Mouse (Mus musculus) cerebellum, adult 11 months (tissue): ENCODE results near the gene Ptpn13.

Experiments
- DNase-seq: peaks from one replicate; pipeline ENCODE4 v3.0.0; 2022

Gene Ptpn13

DNA sequence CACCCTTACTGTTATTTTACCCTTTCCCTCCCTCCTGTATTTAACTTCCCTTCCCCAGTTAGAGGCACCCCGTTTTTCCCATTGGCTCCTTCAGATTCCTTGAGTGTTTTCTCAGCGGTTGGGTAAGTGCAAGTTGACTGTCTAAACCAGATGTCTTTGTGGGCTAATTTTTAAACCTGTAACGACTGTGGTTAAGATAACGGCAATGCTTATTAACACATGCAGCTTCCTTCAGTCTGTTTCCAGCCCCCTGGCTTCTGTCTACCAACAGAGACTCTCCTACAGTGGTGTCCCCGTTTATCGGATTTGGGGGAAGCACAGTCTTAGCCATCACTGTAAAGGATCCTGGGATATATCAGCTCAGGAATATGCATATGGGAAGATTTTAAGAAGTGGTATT is 35.9 kb downstream of the Ptpn13 start:
- no peak for DNase-seq

DNA sequence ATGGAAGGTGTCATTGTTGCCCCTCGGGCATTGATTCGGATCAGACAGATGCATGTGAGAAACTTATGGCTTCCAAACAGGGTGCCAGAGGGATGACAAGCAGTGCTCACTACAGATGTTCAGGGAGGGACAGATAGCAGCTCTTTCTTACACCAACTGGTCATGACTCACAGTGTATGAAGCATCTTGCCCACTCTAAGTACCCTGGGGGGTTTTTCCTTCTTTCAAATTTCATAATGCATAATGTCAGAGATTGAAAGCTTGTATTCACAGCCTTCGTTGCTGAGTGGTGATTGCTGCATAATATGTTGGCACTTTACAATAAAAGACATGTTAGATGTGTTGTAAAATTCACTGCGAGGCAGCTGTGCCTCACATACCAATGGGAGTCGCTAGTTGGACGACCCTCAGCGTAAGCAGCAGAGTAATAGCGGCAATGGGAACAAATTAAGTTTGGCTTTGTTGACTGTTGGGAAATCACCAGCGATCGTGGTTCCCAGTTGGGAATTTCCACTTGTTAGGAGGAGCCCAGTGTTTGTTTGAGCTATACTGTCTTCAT is 38.7 kb downstream of the Ptpn13 start:
- DNase-seq: no peak

DNA sequence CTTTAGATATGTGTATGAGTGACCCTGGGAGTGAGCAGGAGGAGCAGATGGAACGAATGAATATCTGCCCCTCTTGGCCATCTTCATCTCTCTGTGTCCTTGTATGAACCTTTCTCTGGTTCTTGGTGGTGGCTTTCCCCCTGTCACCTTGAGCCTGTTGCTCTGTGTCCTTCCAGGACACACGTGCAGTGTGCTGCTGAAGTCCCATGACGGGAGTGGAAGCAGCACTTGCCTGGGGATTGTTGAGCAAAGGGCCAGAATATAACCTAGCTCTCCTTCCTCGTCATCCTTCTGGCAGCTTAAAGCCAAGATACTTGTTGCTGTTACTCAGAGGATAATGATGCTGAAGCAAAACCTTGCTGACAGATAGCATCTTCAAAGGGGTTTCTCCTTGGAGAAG is 39.3 kb downstream of the Ptpn13 start:
- no peak for DNase-seq

DNA sequence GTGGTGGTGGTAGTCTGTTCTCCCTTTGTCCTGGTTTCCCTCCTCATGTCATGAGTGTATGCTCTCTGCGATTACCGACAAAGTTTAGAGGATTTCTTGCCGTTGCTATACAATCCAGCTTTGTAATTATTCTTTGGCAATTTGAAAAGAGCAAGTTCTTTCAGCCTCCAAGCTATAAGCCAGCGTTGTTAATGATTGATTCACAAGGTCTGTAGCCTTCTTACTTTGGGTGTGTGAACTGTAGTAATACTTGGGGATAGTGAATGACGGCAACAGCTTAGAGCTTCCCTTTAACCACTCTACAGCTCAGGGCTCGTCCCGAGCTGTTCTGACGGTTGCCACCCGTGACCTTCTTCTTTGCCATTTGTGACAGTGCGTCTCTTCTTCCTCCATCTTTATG is 39.8 kb downstream of the Ptpn13 start:
- no peak for DNase-seq

DNA sequence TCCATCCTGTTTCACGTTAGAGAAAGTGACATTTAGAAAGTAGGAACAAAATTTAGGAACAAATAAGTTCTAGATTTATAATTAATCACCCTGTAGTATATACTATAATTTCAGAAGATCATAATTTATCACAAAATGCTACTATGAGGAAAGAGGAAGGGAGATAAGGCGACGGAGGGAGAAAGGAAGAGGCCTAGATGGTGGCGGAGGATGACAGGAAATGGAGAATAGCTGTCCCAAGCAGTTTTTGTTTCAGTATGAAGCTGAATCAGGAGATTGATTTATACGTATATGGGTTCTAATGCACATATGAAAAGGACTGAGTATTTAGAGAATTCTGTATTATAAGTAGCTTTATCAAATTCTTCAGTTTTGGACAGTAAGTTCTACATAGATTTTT is 47.7 kb downstream of the Ptpn13 start:
- no peak for DNase-seq

DNA sequence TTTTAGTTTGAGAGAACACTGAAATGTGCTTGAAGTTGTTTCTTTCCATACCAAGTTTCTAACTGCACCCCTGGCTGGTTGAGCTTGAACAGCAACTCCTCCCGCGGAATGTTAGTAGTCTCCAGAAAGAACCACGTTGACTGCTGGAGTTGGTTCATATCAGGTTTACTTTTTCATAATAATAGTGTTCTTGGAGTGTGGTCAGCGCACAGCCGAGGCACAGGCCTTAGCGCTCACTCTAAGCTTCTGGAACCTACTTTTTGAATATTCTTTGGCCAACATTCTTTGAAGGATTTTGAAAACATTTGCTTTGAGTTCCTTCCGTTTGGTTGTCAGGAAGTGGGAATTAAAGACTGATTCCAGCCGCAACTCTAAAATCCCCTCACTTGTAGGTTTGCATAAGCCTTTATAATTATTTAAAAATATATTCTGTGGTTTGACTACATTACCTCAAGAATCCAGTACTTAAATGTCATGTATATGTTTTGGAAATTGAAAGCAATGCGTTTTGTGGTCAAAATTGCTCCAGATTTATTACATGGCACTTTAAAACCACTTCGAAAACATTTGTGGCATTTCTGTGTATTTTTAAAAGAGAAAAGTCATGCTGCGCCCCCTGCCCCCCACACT is 48.6 kb downstream of the Ptpn13 start:
- DNase-seq: no peak

DNA sequence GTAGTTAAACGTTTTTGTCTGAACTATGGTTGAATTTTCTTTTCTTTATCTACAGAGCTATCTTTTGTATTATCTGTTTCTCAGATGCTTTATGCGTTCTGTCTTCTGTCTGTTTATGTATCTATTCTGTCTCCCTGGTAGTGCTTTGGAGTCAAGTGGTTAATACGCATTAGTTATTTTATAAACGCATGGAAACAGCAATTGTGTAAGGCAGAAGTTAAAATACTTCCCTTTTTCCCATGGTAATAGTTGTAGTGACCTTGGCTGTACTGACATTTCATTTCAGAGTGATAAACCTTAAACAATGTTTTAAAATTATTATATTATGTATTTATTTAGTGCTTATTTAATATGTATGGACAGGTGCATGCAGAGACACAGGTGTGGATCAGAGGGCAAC is 49.3 kb downstream of the Ptpn13 start:
- DNase-seq: no peak

DNA sequence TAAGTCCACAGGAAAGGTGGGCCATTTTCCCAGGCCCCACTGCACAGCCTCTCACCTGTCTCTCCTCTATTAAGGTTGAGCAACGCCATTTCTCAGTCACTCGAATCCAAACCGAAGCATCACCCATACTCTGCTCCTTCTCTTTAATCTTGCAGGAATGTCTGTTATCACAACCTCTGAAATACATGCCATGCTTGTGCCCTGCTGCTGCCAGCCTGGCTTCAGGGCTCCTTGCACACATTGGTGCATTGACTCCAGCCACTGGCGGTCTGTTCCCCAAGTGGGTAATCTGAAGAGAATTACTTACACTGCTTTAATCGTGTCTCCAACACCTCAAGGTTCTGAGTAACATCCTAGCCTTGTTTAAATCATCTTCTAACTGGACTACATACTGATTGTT is 50.5 kb downstream of the Ptpn13 start:
- no peak for DNase-seq

DNA sequence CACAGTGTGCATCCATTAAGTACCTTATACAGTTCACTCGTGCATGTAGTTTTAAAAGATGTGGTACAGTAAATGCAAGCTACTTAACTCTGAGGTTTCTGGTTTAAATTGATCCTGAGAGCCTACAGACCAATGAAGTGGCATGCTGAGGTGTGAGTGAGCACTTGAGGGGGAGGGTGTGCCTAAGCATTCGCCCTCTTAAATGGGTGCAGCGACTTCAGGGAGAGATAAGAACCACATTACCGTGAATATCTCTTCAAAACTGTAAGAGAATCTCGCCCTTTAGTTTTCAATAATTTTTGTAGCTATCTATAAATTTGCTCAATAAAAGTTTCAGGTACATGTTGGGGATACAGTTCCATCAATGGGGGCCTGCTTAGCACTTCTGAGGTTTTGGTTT is 54.5 kb downstream of the Ptpn13 start:
- no peak for DNase-seq

DNA sequence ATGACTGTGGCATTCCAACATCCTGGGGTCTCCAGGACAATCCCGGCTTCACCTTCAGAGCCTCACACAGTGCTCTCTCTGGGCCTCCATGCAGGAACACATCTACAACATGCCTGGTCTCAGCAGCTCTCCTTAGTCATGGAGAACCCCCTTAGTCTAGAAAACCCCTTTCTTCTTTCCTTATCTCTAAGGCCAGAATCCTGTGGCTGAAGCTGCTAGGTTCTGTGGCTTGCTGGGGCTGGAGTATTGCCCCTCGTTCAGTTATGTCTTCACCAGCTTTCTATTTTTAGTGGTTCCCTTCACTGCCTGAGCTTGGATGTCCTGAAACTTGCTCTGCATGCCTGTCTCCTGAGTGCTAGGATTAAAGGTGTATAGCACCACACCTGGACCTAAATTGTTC is 56.2 kb downstream of the Ptpn13 start:
- DNase-seq: no peak

DNA sequence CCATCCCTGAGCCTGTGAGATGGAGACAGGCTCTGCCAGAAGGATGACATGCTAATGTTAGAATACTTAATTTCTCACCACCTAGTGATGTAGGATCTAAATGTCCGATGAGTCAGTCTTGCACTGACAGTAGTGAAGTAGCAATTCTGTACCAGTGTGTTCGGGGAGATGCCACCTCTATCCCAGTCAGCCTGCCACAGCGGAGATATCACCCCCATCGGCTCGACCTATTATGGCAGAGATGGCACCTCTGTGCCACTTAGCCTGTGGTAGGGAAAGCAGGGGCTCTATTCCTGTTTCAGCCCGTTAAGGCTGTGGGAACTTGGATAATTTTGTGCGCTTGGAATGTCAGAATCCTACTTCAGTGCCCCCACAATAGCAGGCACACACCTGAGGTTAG is 62.0 kb downstream of the Ptpn13 start:
- no peak for DNase-seq

DNA sequence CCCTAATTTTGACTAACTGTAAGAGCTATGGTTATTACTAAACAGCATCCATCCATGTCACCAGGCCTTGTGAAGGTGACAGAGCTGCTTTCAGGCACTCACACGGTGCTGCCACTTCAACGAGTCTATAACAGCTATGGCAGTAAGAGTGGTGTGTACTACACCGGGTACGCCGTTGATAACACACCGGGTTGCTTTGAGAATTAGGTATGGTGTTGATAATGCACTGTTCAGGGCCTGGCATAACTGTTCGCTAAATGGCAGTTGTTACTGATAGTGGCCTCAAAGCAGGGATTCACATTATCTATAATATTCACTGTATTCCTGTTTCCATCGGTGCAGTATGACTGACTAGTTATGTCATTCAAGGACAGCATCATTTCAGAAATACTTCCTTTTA is 66.0 kb downstream of the Ptpn13 start:
- DNase-seq: no peak

DNA sequence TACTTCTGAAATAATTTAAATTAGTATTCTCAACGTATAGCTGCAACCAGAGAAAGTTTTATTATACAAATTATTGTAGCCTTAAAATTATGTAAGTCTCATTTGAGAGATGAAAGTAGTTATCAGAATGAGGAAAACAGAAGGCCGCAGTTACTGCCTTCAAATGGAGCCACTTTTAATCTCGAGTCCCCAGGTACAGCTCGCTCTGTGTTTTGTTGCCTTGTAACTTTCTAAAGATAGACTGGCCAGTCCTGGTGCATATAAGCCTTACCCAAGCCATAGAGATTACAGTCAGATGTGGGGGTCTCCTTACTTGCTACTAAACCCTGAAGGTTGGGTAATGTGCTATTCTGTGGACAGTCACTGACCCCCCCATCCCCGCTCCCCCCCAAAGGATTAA is 66.8 kb downstream of the Ptpn13 start:
- DNase-seq: no peak

DNA sequence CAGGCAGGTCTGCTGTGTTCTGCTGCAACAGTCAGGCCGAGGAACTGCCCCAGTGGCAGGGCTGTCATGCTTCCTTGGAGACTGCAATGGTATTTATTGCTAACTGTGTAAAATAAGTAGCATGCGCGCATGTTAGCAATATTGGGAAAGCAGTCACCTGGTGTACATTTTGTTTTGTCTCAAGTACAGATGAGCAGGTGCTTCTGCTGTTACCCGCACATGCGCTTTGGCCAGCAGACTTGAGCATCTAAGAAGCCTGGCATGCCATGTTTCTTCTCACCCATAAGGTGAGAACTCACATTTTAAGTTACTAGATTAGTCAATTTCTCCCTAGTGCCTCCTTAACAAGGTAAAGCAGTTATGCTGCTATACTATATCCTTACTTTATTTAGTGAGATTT is 72.1 kb downstream of the Ptpn13 start:
- DNase-seq: no peak

DNA sequence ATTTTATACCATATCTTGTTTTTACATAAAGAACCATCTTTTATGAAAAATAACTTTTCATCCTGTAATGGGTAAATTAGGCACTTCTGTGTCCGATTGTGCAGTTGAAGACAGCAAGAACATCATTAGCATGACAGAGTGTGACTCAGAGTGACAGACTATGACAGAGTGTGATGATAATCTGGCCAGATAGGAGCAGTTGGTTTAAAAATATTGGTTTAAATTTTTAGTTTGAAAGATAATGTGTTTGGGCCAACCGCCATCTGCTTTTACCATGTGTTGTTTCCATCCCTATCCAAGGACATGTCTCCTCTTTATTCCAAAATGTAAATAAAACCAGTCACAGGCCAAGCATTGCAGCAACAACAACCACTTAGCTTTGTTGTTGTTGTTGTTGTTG is 72.5 kb downstream of the Ptpn13 start:
- DNase-seq: no peak

DNA sequence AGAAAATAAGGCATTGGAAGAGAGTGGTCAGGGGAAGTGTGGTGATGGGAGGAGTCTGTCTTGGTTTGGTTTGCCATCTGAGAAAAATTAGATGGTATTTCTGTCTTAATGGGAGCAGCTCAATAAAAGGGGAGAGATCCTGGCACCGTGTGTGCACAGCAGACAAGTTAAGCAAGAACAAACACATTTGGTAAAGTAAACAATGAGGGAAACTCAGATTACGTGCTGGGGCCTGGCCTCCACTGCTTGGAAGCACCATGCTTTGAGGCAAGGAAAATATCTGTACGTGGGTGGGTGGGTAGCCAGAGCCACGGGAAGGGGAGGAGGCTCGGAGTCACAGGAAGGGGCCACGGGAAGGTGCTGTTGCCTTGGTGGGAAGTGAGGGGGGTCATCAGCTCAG is 74.3 kb downstream of the Ptpn13 start:
- no peak for DNase-seq

DNA sequence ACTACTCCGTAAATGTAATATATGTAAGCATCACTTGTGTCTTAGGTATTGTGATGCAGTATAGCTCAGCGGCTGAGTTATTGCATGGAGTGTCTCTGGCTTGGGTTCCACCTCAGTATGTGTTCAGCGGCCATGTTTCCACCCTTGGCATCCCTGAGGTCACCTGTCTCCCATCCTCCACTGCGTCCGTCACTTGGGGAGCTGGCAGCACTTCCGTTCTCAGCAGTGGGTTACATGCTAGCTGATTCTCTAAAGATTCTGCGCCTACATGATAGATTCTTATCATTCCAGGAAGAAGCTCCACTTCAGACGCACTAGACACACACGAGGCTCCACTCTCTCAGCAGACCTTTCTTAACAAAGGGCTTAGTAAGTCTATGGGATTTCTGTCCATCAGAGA is 76.1 kb downstream of the Ptpn13 start:
- no peak for DNase-seq

DNA sequence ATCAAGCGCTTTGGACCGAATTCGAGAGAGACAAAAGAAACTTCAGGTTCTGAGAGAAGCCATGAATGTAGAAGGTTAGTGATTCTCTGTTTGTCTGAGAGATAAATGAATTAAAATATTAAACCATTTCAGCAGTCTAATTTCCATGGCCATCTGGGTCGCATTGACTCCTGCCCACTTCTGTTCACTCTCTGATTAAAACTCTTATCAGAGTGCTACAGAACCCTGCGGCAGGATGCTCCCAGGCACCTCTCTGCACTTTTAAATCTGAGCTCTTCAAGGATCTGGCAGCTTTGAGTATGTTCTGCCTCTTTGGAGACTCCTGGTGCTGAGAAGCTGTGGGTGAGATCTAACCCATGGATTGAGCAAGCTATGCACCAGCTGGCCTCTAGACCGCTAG is 76.8 kb downstream of the Ptpn13 start:
- DNase-seq: no peak

DNA sequence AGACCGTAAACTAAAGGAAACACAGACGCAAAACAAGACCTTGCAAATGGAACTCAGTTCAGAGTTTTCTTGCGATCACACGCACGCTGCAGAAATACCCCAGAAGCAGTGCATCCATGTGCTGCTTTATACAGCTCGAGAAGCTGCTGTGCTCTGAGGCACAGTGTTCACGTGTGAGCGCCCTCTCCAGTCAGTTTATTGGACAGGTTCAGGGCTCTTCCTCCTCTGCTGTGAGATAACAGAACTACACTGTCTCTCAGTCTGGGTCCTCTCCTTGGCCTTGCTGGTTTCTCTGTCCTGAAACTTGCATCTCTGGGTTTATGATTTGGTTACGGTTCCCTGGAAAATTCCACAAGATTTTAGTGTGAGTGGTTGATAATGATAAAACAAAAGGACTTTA is 88.2 kb downstream of the Ptpn13 start:
- DNase-seq: no peak

DNA sequence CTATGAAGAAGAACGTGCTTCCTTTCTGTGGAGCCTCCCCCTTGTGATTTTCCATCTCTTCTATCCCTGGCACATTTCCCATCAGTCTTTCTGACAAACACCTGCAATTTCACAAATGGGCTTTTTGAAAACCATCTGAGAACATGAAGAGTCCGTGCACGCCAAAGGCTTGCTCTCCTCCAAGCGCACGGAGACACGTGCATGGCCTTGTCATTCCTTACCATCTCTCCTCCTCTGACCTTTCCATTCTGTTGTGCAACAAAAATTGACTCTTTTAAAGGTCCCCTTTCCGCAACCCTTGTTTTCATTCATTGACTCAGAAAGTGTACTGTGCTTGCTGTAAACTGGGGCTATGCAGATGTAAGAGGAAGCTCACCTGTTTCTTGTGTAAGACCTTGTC is 89.4 kb downstream of the Ptpn13 start:
- no peak for DNase-seq

DNA sequence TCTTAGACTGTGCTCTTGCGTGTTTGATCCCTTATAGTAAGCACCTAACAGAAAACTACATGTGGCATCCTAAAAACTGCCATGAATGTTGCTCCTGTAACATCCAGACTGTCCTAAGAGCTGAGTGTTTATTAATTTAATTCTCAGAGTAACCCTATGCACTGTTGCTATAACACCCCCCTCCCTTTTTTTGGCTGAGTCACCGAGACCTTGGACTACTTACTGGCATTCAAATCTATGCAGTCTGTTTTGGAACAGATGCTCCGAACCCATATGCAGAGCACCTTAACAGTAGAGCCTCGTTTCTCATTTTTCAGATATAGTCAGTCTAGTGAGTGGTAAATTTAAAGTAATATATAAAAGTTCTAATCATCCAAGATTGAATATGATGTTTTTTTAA is 90.9 kb downstream of the Ptpn13 start:
- no peak for DNase-seq

DNA sequence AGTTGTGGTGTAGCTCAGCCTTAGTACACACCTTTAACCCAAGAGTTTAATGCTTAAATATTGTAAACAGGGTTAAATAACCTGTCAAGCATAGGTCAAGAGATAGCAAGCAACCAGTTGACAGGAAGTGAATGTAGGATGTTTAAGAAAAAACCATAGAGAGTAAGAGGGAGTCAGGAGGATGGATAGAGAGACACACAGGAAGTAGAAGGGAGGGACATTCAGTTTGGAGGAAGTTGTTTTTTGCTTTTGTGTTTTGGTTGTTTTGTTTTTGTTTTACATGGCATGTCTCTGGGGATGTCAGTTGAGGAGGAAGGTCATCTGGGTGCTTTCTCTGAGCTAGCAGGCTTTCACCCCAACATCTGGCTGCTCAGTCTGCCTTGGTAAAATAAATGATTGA is 91.6 kb downstream of the Ptpn13 start:
- DNase-seq: no peak

DNA sequence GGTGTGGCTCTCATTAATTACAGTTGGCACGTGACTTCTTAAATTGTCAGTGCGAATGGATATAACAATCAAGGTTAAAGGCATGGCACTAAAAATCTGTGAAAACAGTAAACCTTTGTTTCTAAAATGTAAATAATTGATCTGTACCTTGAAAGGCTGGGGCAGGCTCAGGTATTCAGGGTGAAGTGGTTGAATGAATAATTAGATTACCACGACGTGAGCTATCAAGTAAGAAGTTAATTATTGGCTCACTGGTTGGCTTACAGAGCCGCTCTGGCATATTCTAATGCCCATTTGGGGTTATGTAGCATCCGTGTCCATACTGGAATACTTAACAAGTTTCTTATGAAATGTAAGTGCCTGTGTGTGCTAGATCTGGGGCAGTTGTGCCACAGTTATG is 92.6 kb downstream of the Ptpn13 start:
- no peak for DNase-seq

DNA sequence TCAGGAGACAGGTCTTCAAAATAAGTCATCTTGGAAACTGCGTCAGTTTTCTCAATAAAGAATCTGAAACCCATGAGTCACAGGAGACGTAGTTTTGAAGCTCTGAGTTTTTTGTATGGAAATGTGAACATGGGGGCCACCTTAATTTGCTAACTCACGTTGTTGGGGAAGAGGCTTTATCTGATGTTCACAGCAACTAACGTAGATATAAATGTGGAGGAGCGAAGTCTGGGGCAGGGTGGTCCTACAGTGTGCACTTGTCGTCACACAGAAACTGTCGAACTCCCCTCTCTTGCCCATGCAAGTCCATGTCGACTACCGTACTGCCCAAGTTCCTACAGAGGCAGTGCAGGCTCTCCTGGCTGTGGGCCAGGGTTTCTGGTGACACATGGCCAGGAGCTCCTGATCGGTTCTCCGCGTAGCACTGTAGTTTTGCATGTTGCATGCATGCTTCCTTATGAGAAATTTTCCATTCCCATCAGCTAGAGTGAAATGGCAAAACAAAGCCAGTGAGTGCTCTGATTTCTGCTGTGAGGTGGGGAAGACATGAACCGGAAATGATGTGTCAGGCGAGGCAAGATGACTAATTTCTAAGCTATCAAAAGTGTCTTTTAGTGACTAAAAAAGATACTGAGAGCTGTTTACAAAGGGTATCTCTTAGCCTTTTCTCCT is 93.9 kb downstream of the Ptpn13 start:
- DNase-seq: no peak

DNA sequence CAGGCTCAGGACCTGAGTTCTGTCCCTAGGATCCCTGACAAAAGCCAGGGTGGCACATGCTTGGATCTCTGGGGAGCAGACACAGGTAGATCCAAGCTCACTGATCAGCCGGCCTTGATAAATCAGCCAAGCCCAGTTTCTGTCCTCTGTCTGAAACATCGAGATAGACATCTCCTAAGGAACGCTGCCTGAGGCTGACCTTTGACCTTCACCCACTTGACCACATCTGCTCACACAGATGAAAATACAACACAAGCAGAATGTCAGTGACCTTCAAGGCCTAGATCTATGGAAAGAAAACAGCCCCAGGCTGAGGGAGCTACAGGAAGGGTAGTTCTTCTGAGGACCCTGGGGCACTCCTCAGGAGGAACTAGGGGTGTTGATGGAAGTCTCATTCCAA is 97.4 kb downstream of the Ptpn13 start:
- no peak for DNase-seq
